Mouse (Mus musculus): ENCODE measurements around the gene Ttll7. TPM values are rescaled to one million over a fixed set of nuclear protein-coding genes. Genes with fewer than 3 reads are reported as not detected.

Ttll7 gene
- polyA plus RNA-seq, 1 experiment from 2014 or later = 3.9 TPM

Other genes starting within 250 kb of the Ttll7 start
- 0.21 and 0.48 TPM in 2 replicates for gene Dnase2b, start 236.8 kb upstream of the Ttll7 start, polyA plus RNA-seq (2015; fragmentation: Nextera tagmentation; extraction: Ambion mirVana)
- gene 4930503B20Rik, start 201.1 kb upstream of the Ttll7 start, polyA plus RNA-seq (2015; fragmentation: Nextera tagmentation; extraction: Ambion mirVana) = 0.23 and 0.24 TPM in 2 replicates
- gene Samd13, start 166.8 kb upstream of the Ttll7 start, polyA plus RNA-seq (2015; fragmentation: Nextera tagmentation; extraction: Ambion mirVana) = 1.2 and 1.4 TPM in 2 replicates
- gene Prkacb, start 39.4 kb upstream of the Ttll7 start, polyA plus RNA-seq (2015; fragmentation: Nextera tagmentation; extraction: Ambion mirVana) = 60.5 and 62.4 TPM in 2 replicates